ENCODE assay signal across 9 mouse cellular contexts in genomic region chr17:31870446-31870845, GRCm38 (mm10). TPM values are rescaled to one million over a fixed set of nuclear protein-coding genes. Genes with fewer than 3 reads are reported as not detected.
DNase-seq lines count a peak whose midpoint lies in the region; ATAC-seq and TF ChIP-seq lines count a peak whose summit lies in the region.
"Had no signal": no experiment of that assay in that cellular context is flagged by ENCODE, and none has a peak within 500 bp of the region (broad histone marks: within the 10 kb centered on the region; RNA-seq: fewer than 3 reads in every experiment).

No protein-coding gene starts in this region.

- H3K27me3 ChIP-seq in liver, adult 2 months (ENCODE audit: control insufficient read depth, insufficient read depth, low read length), result no peaks in the 10 kb centered on the region
- H3K27me3 ChIP-seq in heart, embryonic 15.5 days, result no peaks in the 10 kb centered on the region
- peaks cover 22% of the 10 kb centered on the region for H3K27me3 ChIP-seq in megakaryocyte, embryonic 14.5 days (replicated peaks)

- H3K27ac ChIP-seq in liver, adult 2 months (replicated peaks; ENCODE audit: insufficient read depth, low read depth, low read length), result peak overlapping the region; percentile 71
- no peak overlapping the region for H3K27ac ChIP-seq in heart, embryonic 15.5 days

- peaks cover 22% of the 10 kb centered on the region for H3K4me1 ChIP-seq in liver, adult 2 months (ENCODE audit: control insufficient read depth, insufficient read depth, low read length)
- peaks cover 15% of the 10 kb centered on the region for H3K4me1 ChIP-seq in heart, embryonic 15.5 days (replicated peaks)
- peaks cover 71% of the 10 kb centered on the region for H3K4me1 ChIP-seq in megakaryocyte, embryonic 14.5 days

- no peaks in the 10 kb centered on the region for H3K79me2 ChIP-seq in liver, adult 2 months (ENCODE audit: control insufficient read depth, insufficient read depth, low read length)

- peak; percentile 1 for DNase-seq in adrenal gland, postnatal 14 days
- DNase-seq in adrenal gland, postnatal 36 days, result no peak
- DNase-seq in liver, adult 2 months (ENCODE audit: extremely low read depth, low read depth, low spot score), result peak; percentile 86
- no peak for DNase-seq in liver
- DNase-seq in thymus, postnatal 10 days (ENCODE audit: low spot score in 2 of 2), result no peak
- DNase-seq in left cerebral cortex, adult 11 months (ENCODE audit: low spot score), result no peak
- DNase-seq: cerebellum, adult 9-11 months had no signal

- no peaks in the 10 kb centered on the region for H3K9me3 ChIP-seq in heart, embryonic 15.5 days (replicated peaks)
- H3K9me3 ChIP-seq in megakaryocyte, embryonic 14.5 days, result no peaks in the 10 kb centered on the region

- no peak overlapping the region; the same call in 1 of the 2 replicates for H3K4me3 ChIP-seq in liver, adult 2 months (ENCODE audit: insufficient read depth, low read depth, low read length)
- no peak overlapping the region for H3K4me3 ChIP-seq in heart, embryonic 15.5 days
- H3K4me3 ChIP-seq in megakaryocyte, embryonic 14.5 days (replicated peaks), result peak overlapping the region; percentile 7

- no peak for ATAC-seq in heart, embryonic 15.5 days (replicated peaks; ENCODE audit: insufficient number of reproducible peaks, insufficient read depth, low FRiP score, low read depth)

- H3K9ac ChIP-seq in liver, adult 2 months (ENCODE audit: low read depth, low read length), result peak overlapping the region; percentile 30; the same call in 1 of the 2 replicates
- no peak overlapping the region for H3K9ac ChIP-seq in heart, embryonic 15.5 days

- no peaks in the 10 kb centered on the region for H3K36me3 ChIP-seq in liver, adult 2 months (ENCODE audit: control insufficient read depth, insufficient read depth, low read length)
- H3K36me3 ChIP-seq in heart, embryonic 15.5 days, result no peaks in the 10 kb centered on the region
- H3K36me3 ChIP-seq in megakaryocyte, embryonic 14.5 days (replicated peaks; ENCODE audit: low read length), result no peaks in the 10 kb centered on the region

- H3K4me2 ChIP-seq in heart, embryonic 15.5 days, result peak overlapping the region; percentile 13; the same call in 1 of the 2 replicates

- no peak for TF ChIP-seq POLR2A in liver, adult 2 months (IDR thresholded peaks at IDR 0.05; ENCODE audit: extremely low read depth, insufficient read depth, low read length)

- 25% methylated on average over 9 of the region's 9 CpGs for WGBS in liver, adult 2 months
- 77% methylated on average over 9 of the region's 9 CpGs for WGBS in heart, embryonic 15.5 days

- no peak for TF ChIP-seq CTCF in liver, adult 2 months (IDR thresholded peaks at IDR 0.05; ENCODE audit: low read depth, low read length)

RNA-seq across cellular contexts. Expression of gene Sik1, which starts 14.8 kb away (rescaled TPM):
- total RNA-seq in adrenal gland, postnatal 14 days (2021), result 47.3 and 100 TPM in 2 replicates
- 100 to 1,000 TPM; 124 to 127 TPM for total RNA-seq in adrenal gland, postnatal 36 days (2021)
- 2.7 and 6.6 TPM in 2 replicates for total RNA-seq in liver, adult 2 months (2014; rRNA removed)
- polyA plus RNA-seq in liver, adult 2 months (2012; rRNA removed), result 8.0 and 10.5 TPM in 2 replicates
- polyA plus RNA-seq in heart, embryonic 15.5 days (2015; fragmentation: Nextera tagmentation; extraction: Ambion mirVana), result 16.4 and 22.5 TPM in 2 replicates
- 8.7 and 12.8 TPM in 2 replicates for polyA plus RNA-seq in megakaryocyte, embryonic 14.5 days (2012; ENCODE audit: insufficient read depth, low replicate concordance)

Comparison
In these comparisons a context has a peak if more than half of its experiments do, and no peak if none do; other contexts are left out.
1. DNase-seq: peak in adrenal gland, postnatal 14 days (single experiment) and liver, adult 2 months (single experiment); none in adrenal gland, postnatal 36 days (0 of 2), liver (single experiment), thymus, postnatal 10 days (0 of 2) and left cerebral cortex, adult 11 months (single experiment).